Mouse (Mus musculus) spleen, postnatal 10 days (tissue): Measurements from ENCODE around the gene Stra6.

Source experiments
- DNase-seq, 2 experiments: peaks; one replicate each; pipeline ENCODE4 v3.0.0; 2021 to 2022; ENCODE audit warnings: low spot score in 2 of 2

The Stra6 gene

GRCm38 (mm10) chr9:58169426-58169825 lies 105.8 kb downstream of the Stra6 start:
- no peak for DNase-seq

DNA sequence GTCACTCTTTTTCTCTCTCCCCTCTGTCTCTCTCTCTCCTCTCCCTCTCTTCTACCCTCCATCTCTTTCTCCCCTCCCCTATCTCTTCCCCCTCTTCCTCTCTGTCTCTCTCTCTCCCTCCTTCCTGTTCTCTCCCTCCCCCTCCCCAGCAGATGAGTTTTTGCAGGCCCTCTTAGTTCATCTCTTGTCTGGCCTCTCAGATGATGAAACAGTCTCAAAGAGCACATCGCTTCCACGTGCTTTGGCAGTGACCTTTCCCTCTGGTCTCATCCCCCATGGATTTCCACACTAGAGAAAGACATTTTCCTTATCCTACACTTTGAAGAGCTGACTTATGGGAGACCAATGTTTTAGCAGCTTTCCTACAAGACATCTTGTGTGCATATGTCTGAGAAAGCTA lies 109.3 kb downstream of the Stra6 start:
- no peak for DNase-seq

DNA sequence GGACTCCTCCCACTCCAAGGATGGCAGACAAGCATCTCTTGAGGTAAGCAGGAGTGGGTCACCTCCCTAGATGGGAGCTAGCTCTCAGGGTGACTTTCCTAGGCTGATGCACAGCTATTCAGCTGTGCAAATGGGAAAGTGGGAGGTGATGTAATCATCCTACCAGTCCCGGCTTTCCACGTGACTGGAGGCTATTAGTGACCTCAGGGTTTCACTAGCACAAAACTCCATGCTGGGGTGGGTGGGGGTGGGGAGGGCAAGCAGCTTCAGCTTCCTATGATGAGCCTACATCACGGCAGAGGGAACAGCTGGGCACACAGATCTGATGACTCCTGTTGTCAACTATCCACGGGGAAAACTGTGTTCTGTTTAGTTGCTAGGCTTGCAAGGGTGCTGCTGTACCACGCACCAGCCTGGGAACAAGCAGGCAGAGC lies 111.2 kb downstream of the Stra6 start:
- DNase-seq = no peak

DNA sequence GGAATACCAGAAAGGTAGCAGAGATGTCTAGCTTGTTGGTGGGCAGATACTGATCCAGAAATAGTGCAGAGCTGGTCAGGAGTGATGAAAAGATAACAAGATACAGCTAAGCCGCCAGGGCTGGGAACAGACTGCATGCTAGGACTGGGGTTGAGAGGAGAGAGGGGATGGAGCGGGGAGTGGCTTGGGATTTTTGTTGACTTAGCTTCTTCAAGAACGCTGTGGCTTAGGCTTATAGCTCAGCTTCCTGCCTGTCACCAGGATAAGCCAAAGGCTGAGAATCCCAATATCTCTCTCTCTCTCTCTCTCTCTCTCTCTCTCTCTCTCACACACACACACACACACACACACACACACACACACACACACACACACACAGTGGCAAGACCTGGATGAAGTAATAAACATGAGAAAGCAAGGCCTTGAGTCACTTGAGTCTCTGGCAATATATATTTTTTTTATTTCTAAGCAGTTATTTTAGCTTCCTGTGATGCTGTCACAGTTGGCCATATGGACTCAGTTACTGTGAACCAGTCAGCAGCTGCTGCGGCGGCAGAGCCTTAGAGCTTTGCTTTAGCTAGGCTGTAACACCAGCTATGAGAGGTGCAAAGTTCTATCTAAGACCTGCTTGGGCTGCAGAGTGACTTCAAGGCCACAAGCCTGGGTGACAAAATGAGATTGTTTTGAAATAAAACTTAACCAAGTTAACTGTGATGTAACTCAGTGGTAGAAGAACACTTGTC lies 112.3 kb downstream of the Stra6 start:
- DNase-seq = no peak

GRCm38 (mm10) chr9:58177165-58177564 lies 113.6 kb downstream of the Stra6 start:
- no peak for DNase-seq

DNA sequence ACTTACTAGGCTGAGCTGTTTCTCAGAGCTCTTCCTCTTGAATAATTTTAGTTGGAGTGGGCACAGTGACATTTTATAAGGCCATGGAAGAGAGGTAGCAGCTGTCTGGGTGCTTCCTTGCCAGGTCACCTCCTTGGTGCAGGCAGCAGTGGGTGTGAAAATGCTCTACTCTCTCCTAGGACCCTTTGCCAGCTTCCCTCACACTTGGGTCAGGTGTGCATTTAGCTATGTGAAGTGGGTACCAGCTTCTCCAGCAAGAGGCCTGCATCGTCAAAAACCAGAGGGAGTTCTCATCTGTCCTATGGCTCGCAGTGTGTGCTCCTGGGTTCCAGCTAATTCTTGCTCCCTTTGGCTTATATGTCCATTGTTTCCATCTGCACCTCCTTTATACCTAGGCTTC lies 115.8 kb downstream of the Stra6 start:
- DNase-seq = no peak

DNA sequence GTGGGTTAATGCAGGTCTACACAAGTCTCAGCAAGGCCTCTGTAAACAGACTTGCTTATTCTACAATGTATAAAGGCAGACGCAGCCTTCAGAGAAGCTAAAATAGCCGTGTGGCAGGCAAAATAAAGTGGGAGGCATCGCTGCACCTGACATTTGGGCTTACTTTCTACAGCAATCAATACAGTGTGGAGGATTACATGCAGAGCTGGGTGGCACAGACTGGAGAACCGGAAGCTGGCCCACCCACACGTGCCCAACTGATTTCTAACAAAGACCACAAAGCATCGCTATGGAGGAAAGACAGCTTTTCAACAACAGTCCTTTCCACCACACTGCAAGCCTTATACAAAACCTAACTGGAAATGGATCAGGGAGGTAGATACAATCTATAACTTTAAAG lies 120.9 kb downstream of the Stra6 start:
- DNase-seq = no peak

- no peak for DNase-seq
Observed at GRCm38 (mm10) chr9:58194222-58194621, 130.6 kb downstream of the Stra6 start.

GRCm38 (mm10) chr9:58195671-58196070 lies 132.1 kb downstream of the Stra6 start:
- no peak for DNase-seq

DNA sequence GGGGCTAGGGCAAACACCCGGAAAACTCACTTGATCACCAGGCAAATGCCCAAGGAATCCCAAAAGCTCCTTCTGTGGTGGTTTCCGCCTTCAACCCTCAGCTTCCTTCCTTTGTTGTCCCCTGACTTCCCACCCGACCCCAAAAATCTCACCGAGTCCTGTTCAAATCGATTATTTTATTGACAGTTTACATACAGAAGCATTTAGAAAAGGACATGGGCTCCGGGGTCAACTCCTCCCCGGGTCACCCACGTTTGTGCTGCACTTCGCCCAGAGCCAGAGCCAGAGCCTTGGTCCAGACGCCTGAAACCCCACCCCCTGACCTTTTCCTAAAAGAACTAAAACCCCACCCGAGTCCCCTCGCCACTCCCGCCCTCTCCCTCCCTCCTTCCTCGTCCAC lies 132.6 kb downstream of the Stra6 start:
- no peak for DNase-seq

DNA sequence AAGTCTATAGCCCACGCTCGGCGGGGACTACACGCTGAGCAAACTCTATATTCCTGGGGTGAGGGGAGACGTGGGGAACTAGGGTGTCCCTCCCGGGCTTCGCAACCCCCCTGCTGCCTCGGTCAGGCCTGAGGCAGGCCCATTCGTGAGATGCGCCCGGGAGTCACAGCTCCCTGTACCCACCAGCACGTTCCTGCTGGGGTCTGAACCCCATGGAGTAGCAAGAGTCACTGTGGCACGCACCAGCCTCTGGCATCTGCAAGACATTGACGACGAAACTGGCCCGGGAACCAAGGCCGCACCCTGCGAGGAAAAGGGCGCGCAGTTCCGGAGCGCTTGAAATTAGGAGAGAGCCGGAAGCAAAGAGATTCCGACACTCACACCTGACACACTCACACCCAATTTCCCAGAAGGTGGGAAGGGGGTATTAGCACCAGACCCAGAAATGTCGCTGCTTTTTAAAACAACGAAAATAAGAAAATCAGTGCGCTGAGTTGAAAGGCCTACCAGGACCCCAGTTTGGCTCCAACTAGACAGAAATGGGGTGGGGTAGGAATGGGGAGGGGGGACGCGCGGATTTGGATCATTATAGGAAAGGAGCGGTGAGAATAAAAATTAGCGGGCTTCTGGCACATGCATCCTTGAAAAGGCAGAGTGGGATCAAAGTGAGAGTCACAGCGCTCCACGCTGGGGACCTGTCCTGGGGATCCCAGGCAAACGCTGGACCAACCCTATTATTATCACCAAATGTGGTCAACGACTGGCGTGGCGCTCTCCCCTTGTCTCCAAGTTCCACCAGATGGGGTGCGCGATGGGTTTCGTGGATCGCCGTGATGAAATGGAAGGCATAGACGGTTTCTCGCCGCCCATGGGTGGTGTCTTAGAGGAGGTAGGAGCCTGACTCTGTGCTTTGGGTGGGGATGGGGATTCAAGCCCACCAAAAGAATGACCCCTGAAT lies 133.3 kb downstream of the Stra6 start:
- DNase-seq = peak in 1 of 2 experiments; percentile 16

GRCm38 (mm10) chr9:58197781-58198701 lies 134.5 kb downstream of the Stra6 start:
- DNase-seq = peak; percentile 55 to 79

DNA sequence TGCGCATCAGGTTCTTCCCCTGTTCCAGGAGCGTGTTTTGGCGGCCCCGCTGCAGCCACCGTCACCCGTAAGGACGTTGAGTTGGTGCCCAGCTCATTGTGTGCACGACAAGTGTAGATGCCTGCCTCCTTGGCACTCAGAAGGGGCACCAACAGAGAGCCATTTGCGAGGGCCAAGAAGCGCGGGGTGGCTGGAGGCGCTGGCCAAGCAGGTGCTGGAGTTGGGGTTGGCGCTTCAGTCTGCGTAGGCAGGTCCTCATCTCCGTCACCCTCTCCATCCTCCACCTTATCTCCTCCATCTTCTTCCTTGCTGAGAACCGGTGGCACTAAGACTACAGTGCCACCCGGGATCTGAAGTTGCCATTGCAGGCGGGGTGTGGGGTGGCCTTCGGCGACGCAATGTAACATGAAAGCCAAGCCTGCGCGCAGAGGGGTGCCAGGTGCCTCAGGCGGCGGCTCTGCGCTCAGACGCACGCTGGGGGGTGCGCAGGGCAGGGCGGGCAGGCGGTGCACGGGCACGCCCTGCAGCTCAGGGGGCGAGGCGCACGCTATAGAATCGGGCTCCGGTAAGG lies 135.3 kb downstream of the Stra6 start:
- peak in 1 of 2 experiments; percentile 57 for DNase-seq

DNA sequence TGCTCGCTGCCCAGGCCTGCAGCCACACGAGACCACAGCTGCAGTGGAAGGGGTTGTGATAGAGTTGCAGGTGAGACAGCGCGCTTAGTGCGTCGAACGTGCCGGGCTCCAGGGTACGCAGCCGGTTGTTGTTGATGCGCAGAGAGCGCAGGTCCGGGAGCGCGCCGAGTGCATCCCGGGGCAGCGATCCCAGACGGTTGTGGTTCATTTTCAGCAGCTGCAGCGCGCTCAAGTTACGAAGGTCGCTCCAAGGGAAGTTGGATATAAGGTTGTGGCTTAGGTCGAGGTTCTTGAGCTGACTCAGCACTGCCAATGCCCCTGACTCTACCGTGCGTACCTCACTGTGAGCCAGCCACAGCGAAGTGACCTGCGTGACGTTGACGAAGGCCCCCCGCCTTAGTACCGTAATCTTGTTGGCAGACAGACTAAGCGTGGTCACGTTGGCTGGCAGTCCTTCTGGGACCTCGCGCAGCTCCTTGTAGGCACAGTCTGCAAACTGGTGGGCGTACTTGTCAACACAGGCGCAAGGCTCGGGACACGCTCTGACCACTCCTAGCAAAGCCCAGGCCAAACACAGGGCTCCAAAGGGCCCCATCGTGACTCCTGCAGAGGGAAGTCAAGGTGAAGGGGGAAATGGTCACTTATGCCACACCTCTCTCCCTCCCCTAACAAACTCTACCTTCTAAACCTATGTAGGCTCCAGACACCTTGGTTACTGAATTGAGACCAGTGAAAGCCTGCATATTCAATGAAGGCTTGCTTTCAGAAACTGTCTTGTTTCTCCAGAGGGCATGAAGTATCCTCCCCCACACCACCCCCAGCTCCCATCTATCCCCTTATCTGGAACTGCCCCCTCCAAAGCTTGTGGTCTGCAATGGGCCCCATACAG lies 136.0 kb downstream of the Stra6 start:
- no peak for DNase-seq

GRCm38 (mm10) chr9:58200270-58201090 lies 136.9 kb downstream of the Stra6 start:
- DNase-seq = peak in 1 of 2 experiments; percentile 11

DNA sequence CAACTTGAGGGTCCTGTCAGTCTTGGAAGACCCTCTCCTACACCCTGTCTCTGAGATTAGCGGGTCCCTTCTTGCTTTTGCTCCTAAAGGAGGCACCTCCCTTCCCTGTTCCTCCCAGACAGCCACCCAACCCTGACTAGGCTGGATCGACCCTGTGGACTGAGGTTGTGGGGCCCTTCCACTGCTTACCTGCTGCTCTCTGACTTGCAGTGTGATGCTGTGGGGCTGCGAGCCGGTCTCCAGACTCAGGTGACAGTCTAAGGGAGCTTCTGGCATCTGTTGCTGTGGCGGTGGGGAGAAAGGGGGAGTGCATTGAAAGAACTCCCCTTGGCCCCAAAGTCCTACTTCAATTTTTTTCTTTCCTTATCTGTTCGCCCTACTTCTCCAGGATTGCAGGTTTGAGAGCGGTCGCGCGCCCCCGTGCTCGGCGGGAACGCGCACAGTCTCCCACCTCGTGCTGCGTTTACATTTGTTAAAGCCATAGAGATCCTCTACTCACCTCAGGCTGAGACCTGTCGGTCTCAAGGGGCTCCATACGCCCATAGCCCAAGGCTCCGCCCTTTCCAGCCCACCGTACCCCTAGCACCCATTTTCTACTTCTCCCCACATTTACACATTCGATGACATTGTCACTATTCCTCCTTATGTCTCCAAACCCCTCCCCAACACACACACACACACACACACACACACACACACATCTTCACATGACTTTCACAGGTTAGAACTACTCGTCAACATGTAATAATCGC lies 137.7 kb downstream of the Stra6 start:
- peak in 1 of 2 experiments; percentile 12 for DNase-seq

- DNase-seq = peak in 1 of 2 experiments; percentile 14
Observed at GRCm38 (mm10) chr9:58201861-58202549, 138.4 kb downstream of the Stra6 start.
